Mouse (Mus musculus) layer of hippocampus, adult 6 months (tissue): ENCODE data around the gene Rnase2b. TPM values are rescaled to one million over a fixed set of nuclear protein-coding genes. Genes with fewer than 3 reads are reported as not detected.

Source experiments
- long read RNA-seq, 2 experiments: library from polyadenylated mRNA; unstranded; transcript quantifications; one replicate each; pipeline ENCODE4 v2.0.0; 2019 to 2020
- polyA plus RNA-seq: library from polyadenylated mRNA; unstranded; fragments of <200 nt; fragmentation: Nextera tagmentation; gene quantifications from 2 replicates; pipeline ENCODE4 v1.2.3, GENCODE M21; 2021

Gene Rnase2b
- polyA plus RNA-seq: not detected in 2 replicates
- long read RNA-seq, experiment 1: 0 reads
- long read RNA-seq, experiment 2: 0 reads

DNA sequence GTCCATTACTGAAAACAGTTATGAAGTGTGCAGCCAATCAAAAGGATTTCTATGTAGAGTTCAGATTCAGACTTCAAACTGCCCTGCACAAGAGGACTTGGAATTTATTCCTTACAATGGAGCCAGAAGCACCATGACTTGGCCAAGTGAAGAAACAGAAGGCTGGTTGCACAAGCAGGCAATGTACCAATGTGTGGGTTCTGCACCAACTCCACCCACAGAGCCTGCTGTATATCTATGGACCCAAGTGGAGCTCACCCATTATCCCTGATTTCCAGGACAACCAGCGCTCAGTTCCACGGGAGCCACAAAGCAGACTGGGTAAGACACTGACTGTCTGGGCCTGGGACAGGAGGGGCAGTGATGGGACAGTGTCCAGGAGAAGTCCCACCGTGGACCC lies at the start of gene Rnase2b:
Gene Rnase2b (plus strand): TSS at position 285 of the 400 bp plus-strand sequence.

DNA sequence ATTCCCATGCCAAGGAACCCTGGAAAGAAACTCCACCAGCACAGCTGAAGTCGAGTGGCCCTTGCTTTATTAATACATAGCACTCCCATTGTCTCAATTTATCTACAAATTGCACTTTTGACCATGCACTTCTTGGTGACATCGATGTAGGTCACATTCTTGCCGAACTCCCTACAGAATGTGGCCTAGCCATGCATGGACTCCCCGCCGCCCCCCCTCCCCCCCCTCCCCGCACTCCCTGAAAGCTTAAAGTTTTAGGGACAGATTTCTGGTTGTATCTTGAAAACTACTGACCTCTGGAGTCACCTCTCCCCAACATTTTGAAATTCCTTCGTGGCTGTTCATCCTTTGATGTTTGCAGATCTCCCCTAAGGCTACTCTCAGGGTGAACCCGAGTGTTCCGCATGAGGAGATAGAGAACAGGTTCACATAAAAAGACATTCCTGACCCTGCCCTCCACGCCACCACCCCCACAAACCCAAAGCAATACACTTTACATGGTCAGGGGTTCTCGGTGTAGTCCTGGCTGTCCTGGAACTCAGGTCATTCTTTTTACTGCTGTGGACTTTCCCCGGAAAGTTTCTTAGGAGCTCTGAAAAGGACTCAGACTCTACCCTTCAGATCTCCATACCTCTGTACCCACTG lies 48.0 kb upstream of the Rnase2b start, which contains the start of gene Eddm3b:
Gene Eddm3b (plus strand): TSS at position 511 of the 645 bp plus-strand sequence.

DNA sequence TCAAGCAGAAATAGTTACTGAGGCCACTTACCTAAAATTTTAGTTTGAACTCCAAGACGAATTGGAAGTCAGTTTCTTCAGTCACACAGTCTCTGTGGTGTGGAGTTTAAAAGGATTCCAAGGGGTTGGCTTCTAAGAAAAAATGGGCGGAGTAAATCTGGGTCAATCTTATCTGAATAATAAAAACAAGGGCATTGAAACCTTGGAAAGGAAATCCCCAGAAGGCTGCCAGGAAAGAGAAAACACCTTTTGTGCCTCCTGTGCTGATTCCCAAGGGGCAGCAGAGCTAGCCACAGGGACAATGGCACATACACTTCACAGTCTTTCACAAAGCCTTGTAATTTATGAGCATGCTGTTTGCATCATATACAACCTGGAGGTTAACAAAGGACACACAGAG lies 15.4 kb upstream of the Rnase2b start, which contains the start of gene Rnase1:
Gene Rnase1 (minus strand): TSS at position 101 of the 400 bp plus-strand sequence.

DNA sequence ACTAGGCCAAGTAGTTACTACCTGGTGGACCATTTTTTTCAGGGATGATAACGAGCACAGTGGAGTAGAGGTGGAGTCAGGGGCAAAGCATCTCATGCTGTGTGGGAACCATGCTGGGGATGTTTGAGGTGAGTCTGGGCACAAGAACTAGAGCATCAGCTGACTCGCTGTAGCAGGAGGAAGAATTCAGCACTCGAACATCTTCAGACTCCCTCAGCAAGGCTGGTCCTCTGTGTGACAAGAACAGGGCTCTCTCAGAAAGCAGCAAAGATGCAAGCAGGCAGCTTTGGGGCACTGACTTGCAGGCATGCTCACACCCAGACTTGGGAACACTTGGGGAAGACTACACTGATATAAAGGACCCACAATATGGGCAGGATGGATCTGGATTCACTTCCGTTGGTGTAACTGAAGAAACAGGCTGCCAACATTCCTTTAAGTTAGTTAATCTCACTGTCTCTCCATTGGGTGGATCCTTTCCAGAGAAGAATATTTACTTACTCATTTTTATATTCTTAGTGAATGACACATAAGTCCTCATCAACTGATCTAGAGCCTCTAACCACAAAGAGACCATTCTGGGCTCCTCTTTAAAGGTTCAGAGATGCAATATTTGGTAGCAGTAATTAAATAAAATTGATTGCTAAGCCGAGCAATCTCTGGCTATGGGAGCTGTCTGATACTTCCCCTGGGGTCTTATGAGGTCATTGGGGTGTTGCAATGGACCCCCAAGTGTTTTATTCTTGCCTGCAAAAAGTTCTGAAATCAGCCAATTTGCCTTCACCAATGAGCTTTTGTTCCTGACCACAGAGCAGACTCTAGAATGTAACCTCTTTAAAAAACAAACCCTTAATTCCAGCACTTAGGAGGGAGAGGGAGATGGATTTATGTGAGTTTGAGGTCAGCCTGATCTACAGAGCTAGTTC lies 37.3 kb downstream of the Rnase2b start, which contains the start of gene Ang2:
Gene Ang2 (minus strand): TSS at position 51 of the 926 bp plus-strand sequence.

DNA sequence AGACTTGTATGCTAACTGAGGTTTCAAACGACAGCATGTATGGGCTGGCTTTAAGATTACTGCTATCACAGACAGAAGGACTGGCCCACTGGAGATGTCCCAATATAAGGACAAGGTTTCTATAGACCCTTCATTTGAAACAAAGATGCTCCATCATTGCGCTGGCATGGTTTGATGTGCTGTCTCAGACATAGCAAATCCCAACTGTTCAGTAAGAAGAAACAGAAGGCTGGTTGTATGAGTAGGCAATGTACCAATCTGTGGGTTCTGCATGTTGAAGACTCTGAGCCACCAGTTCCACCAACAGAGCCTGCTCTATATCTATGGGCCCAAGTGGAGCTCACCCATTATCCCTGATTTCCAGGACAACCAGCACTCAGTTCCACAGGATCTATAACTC lies 41.1 kb downstream of the Rnase2b start, which contains the start of gene Ear14:
Gene Ear14 (plus strand): TSS at position 277 of the 400 bp plus-strand sequence.

Other genes with a start within 250 kb of the Rnase2b start
- 75.5 and 79.0 TPM in 2 replicates for gene Osgep, start 237.4 kb upstream of the Rnase2b start, polyA plus RNA-seq
- gene Apex1, start 237.3 kb upstream of the Rnase2b start, polyA plus RNA-seq: 86.9 and 97.4 TPM in 2 replicates
- 65.9 and 75.6 TPM in 2 replicates for gene Pip4p1, start 231.4 kb upstream of the Rnase2b start, polyA plus RNA-seq
- 9.8 and 10.9 TPM in 2 replicates for gene Pnp, start 231.2 kb upstream of the Rnase2b start, polyA plus RNA-seq
- gene Gm49342, start 217.7 kb upstream of the Rnase2b start, polyA plus RNA-seq: not detected in 2 replicates
- 1.2 and 2.4 TPM in 2 replicates for gene Pnp2, start 206.3 kb upstream of the Rnase2b start, polyA plus RNA-seq
- 0.11 and 0.23 TPM in 2 replicates for gene Rnase10, start 154.5 kb upstream of the Rnase2b start, polyA plus RNA-seq
- gene Rnase9, start 120.4 kb upstream of the Rnase2b start, polyA plus RNA-seq: not detected in 2 replicates
- gene Rnase11, start 112.1 kb upstream of the Rnase2b start, polyA plus RNA-seq: not detected in 2 replicates
- gene Rnase12, start 104.6 kb upstream of the Rnase2b start, polyA plus RNA-seq: 0.23 TPM in 1 of 2 replicates, not detected in the other
- gene Olfr750, start 87.8 kb upstream of the Rnase2b start, polyA plus RNA-seq: not detected in 2 replicates
- gene Rnase4, start 71.2 kb upstream of the Rnase2b start, polyA plus RNA-seq: 17.8 and 18.4 TPM in 2 replicates
- gene Ang, start 71.1 kb upstream of the Rnase2b start, polyA plus RNA-seq: 4.1 and 4.4 TPM in 2 replicates
- not detected in 2 replicates for gene Eddm3b, start 47.8 kb upstream of the Rnase2b start, polyA plus RNA-seq
- gene Rnase6, start 38.4 kb upstream of the Rnase2b start, polyA plus RNA-seq: 0.39 and 1.0 TPM in 2 replicates
- gene Rnase1, start 15.5 kb upstream of the Rnase2b start, polyA plus RNA-seq: 2.7 and 2.9 TPM in 2 replicates
- gene Ang2, start 36.9 kb downstream of the Rnase2b start, polyA plus RNA-seq: not detected in 2 replicates
- not detected in 2 replicates for gene Ear14, start 41.1 kb downstream of the Rnase2b start, polyA plus RNA-seq
- gene Rnase2a, start 93.9 kb downstream of the Rnase2b start, polyA plus RNA-seq: not detected in 2 replicates
- gene Gm7247, start 199.5 kb downstream of the Rnase2b start, polyA plus RNA-seq: not detected in 2 replicates
- gene Vmn2r88, start 248.6 kb downstream of the Rnase2b start, polyA plus RNA-seq: not detected in 2 replicates